Mouse (Mus musculus) gastrocnemius, adult 2 months (tissue): Measurements from ENCODE around the gene Dhtkd1. TPM values are rescaled to one million over a fixed set of nuclear protein-coding genes. Genes with fewer than 3 reads are reported as not detected.

Experiments used
- DNase-seq: peaks from one replicate; pipeline ENCODE4 v3.0.0; 2022
- H3K27ac ChIP-seq: fragments of 200-600 bp; 2 replicates; pipeline ENCODE4 v1.8.1; 2022; ENCODE audit warnings: mild to moderate bottlenecking
- H3K4me3 ChIP-seq: fragments of 200-600 bp; 2 replicates; pipeline ENCODE4 v1.8.1; 2022; ENCODE audit warnings: mild to moderate bottlenecking, moderate library complexity
- CTCF ChIP-seq: fragments of 200-600 bp; IDR thresholded peaks from 2 replicates; pipeline ENCODE4 v1.8.1; 2022; ENCODE audit warnings: antibody characterized with exemption, mild to moderate bottlenecking, moderate library complexity
- intact Hi-C: fragments of 180-260 bp; cut with DNase I; formaldehyde crosslinking; loops from one replicate; pipeline ENCODE4 v1.15.1; 2025
- total RNA-seq, 2 experiments: library from RNA; stranded (reverse); gene quantifications; 2 replicates each; pipeline ENCODE4 v1.2.3; 2021

The Dhtkd1 gene
- total RNA-seq, 2 experiments from 2014 or later, result 2.2 to 4.3 TPM

GRCm38 (mm10) chr2:5923786-5924185 lies 18.8 kb downstream of the Dhtkd1 start:
- no peak for DNase-seq
- no peak for TF ChIP-seq CTCF
- intact Hi-C loops, result no loop called here

GRCm38 (mm10) chr2:5922823-5923222 lies 19.8 kb downstream of the Dhtkd1 start:
- Histone ChIP-seq H3K27ac (no peak overlapping the region), H3K4me3 (no peak overlapping the region)
- TF ChIP-seq CTCF, result no peak
- intact Hi-C loops, result no loop called here
- no peak for DNase-seq

More at GRCm38 (mm10) chr2:5923786-5924185, 18.8 kb downstream of the Dhtkd1 start:
- no peak overlapping the region for H3K4me3 ChIP-seq
- H3K27ac ChIP-seq, result no peak overlapping the region

- TF ChIP-seq CTCF, result no peak
- intact Hi-C loops, result no loop called here
- Histone ChIP-seq H3K27ac (no peak overlapping the region), H3K4me3 (no peak overlapping the region)
- DNase-seq, result no peak
Measured at GRCm38 (mm10) chr2:5911282-5911965, 31.2 kb downstream of the Dhtkd1 start.

GRCm38 (mm10) chr2:5906625-5907024 lies 36.0 kb downstream of the Dhtkd1 start:
- peak; percentile 31 for DNase-seq

GRCm38 (mm10) chr2:5906092-5906491 lies 36.5 kb downstream of the Dhtkd1 start:
- no peak for TF ChIP-seq CTCF
- DNase-seq, result no peak
- intact Hi-C loops, result no loop called here
- H3K27ac ChIP-seq, result no peak overlapping the region
- no peak overlapping the region for H3K4me3 ChIP-seq

More at GRCm38 (mm10) chr2:5906625-5907024, 36.0 kb downstream of the Dhtkd1 start:
- Histone ChIP-seq H3K27ac (no peak overlapping the region), H3K4me3 (no peak overlapping the region)
- peak; percentile 70 for TF ChIP-seq CTCF
- intact Hi-C loops, result no loop called here

GRCm38 (mm10) chr2:5900145-5900544 lies 42.4 kb downstream of the Dhtkd1 start:
- no peak for DNase-seq
- intact Hi-C loops, result no loop called here
- TF ChIP-seq CTCF, result peak; percentile 53

GRCm38 (mm10) chr2:5894843-5895570 lies 47.6 kb downstream of the Dhtkd1 start, which contains the start of gene Sec61a2:
Gene Sec61a2, minus strand, starts transcription at chr2:5895432.
- peak; percentile 22; the same call in 1 of the 2 replicates for TF ChIP-seq CTCF
- peak; percentile 100 for DNase-seq
- intact Hi-C loops, result loop anchor here (2.0 kb wide), 2 partner anchors 50 to 54 kb away; partner anchors contain the start of genes Cdc123 and Nudt5

More at GRCm38 (mm10) chr2:5900145-5900544, 42.4 kb downstream of the Dhtkd1 start:
- Histone ChIP-seq H3K27ac (no peak overlapping the region), H3K4me3 (no peak overlapping the region)

GRCm38 (mm10) chr2:5894296-5894695 lies 48.3 kb downstream of the Dhtkd1 start:
- no peak for DNase-seq
- TF ChIP-seq CTCF, result no peak
- intact Hi-C loops, result loop anchor here (2.0 kb wide), 2 partner anchors 49 to 55 kb away; partner anchors contain the start of genes Cdc123 and Nudt5
- H3K27ac ChIP-seq, result peak overlapping the region; percentile 96
- peak overlapping the region; percentile 91 for H3K4me3 ChIP-seq

More at GRCm38 (mm10) chr2:5894843-5895570, 47.6 kb downstream of the Dhtkd1 start, which contains the start of gene Sec61a2:
- Histone ChIP-seq H3K27ac (peak within 1 kb of the TSS; percentile 96), H3K4me3 (peak within 1 kb of the TSS; percentile 91)

GRCm38 (mm10) chr2:5889412-5889811 lies 53.2 kb downstream of the Dhtkd1 start:
- DNase-seq, result no peak
- TF ChIP-seq CTCF, result no peak
- Histone ChIP-seq H3K4me3 (no peak overlapping the region), H3K27ac (no peak overlapping the region)
- intact Hi-C loops, result no loop called here

GRCm38 (mm10) chr2:5888865-5889264 lies 53.7 kb downstream of the Dhtkd1 start:
- Histone ChIP-seq H3K4me3 (no peak overlapping the region), H3K27ac (no peak overlapping the region)
- DNase-seq, result no peak
- intact Hi-C loops, result no loop called here
- no peak for TF ChIP-seq CTCF

- TF ChIP-seq CTCF, result no peak
- intact Hi-C loops, result no loop called here
- Histone ChIP-seq H3K4me3 (no peak overlapping the region), H3K27ac (no peak overlapping the region)
- DNase-seq, result no peak
Measured at GRCm38 (mm10) chr2:5877446-5877845, 65.1 kb downstream of the Dhtkd1 start.

- no peak for TF ChIP-seq CTCF
- no peak overlapping the region for H3K27ac ChIP-seq
Measured at GRCm38 (mm10) chr2:5869746-5870145, 72.8 kb downstream of the Dhtkd1 start.

GRCm38 (mm10) chr2:5867681-5868080 lies 74.9 kb downstream of the Dhtkd1 start:
- intact Hi-C loops, result no loop called here
- Histone ChIP-seq H3K4me3 (no peak overlapping the region), H3K27ac (no peak overlapping the region)
- no peak for TF ChIP-seq CTCF
- no peak for DNase-seq

More at GRCm38 (mm10) chr2:5869746-5870145, 72.8 kb downstream of the Dhtkd1 start:
- H3K4me3 ChIP-seq, result no peak overlapping the region
- intact Hi-C loops, result no loop called here
- DNase-seq, result no peak
